In genomic region chr17:24139968-24140367, GRCm38 (mm10) we compare ENCODE assay signal across 8 mouse cellular contexts. TPM values are rescaled to one million over a fixed set of nuclear protein-coding genes. Genes with fewer than 3 reads are reported as not detected.
DNase-seq lines count a peak whose midpoint lies in the region; ATAC-seq lines count a peak whose summit lies in the region.
"Had no signal": no experiment of that assay in that cellular context is flagged by ENCODE, and none has a peak within 500 bp of the region (broad histone marks: within the 10 kb centered on the region; RNA-seq: fewer than 3 reads in every experiment).

No protein-coding gene starts in this region.

- H3K36me3 ChIP-seq in neural tube, embryonic 11.5 days (ENCODE audit: control insufficient read depth, insufficient read depth, low read length) = no peaks in the 10 kb centered on the region
- H3K36me3 ChIP-seq in forebrain, embryonic 14.5 days (ENCODE audit: control insufficient read depth, insufficient read depth, low read length) = 0 out of 2 replicates have a peak, but pooled peaks cover 2% of the 10 kb centered on the region
- H3K36me3 ChIP-seq in liver, embryonic 12.5 days = peaks cover 14% of the 10 kb centered on the region

- no peak overlapping the region for H3K9ac ChIP-seq in neural tube, embryonic 11.5 days (ENCODE audit: low read length)
- peak overlapping the region; percentile 94; the same call in 1 of the 2 replicates for H3K9ac ChIP-seq in forebrain, embryonic 14.5 days (ENCODE audit: low read length)
- peak overlapping the region; percentile 91 for H3K9ac ChIP-seq in liver, embryonic 12.5 days

- no peaks in the 10 kb centered on the region for H3K27me3 ChIP-seq in neural tube, embryonic 11.5 days (ENCODE audit: control insufficient read depth, insufficient read depth, low read length)
- no peaks in the 10 kb centered on the region for H3K27me3 ChIP-seq in forebrain, embryonic 14.5 days (replicated peaks; ENCODE audit: control insufficient read depth, insufficient read depth, low read length)
- no peaks in the 10 kb centered on the region for H3K27me3 ChIP-seq in liver, embryonic 12.5 days (replicated peaks)

- H3K4me3 ChIP-seq in neural tube, embryonic 11.5 days (ENCODE audit: low read depth, low read length) = peak overlapping the region; percentile 98; the same call in 1 of the 2 replicates
- peak overlapping the region; percentile 95; the same call in 1 of the 2 replicates for H3K4me3 ChIP-seq in forebrain, embryonic 14.5 days (ENCODE audit: low read depth, low read length)
- H3K4me3 ChIP-seq in liver, embryonic 12.5 days = peak overlapping the region; percentile 82

- no peak for ATAC-seq in neural tube, embryonic 11.5 days (ENCODE audit: insufficient read depth, low FRiP score, low TSS enrichment)
- no peak for ATAC-seq in forebrain, embryonic 14.5 days
- ATAC-seq in liver, embryonic 12.5 days = no peak

- H3K9me3 ChIP-seq in neural tube, embryonic 11.5 days (ENCODE audit: control insufficient read depth, low read length) = no peaks in the 10 kb centered on the region
- no peaks in the 10 kb centered on the region for H3K9me3 ChIP-seq in forebrain, embryonic 14.5 days (replicated peaks; ENCODE audit: control insufficient read depth, low read length)
- H3K9me3 ChIP-seq in liver, embryonic 12.5 days (replicated peaks) = no peaks in the 10 kb centered on the region

- peak overlapping the region; percentile 97; the same call in 1 of the 2 replicates for H3K4me2 ChIP-seq in neural tube, embryonic 11.5 days (ENCODE audit: low read depth)
- H3K4me2 ChIP-seq in forebrain, embryonic 14.5 days (ENCODE audit: low read length) = peak overlapping the region; percentile 74
- H3K4me2 ChIP-seq in liver, embryonic 12.5 days = peak overlapping the region; percentile 69

- H3K27ac ChIP-seq in neural tube, embryonic 11.5 days (ENCODE audit: low read depth, low read length) = no peak overlapping the region
- no peak overlapping the region for H3K27ac ChIP-seq in forebrain, embryonic 14.5 days (ENCODE audit: low read depth, low read length)
- peak overlapping the region; percentile 88; the same call in 1 of the 2 replicates for H3K27ac ChIP-seq in liver, embryonic 12.5 days

- 94% methylated on average over 4 of the region's 4 CpGs for WGBS in neural tube, embryonic 11.5 days
- 87% methylated on average over 4 of the region's 4 CpGs for WGBS in forebrain, embryonic 14.5 days
- 83% methylated on average over 4 of the region's 4 CpGs for WGBS in liver, embryonic 12.5 days (ENCODE audit: insufficient replicate concordance)

- no peak for DNase-seq in neural tube, embryonic 11.5 days (ENCODE audit: low spot score)
- no peak for DNase-seq in neural tube, embryonic 10.5 days (ENCODE audit: extremely low spot score, low spot score)
- DNase-seq in forebrain, embryonic 14.5 days (ENCODE audit: low spot score) = no peak
- DNase-seq in frontal cortex, postnatal 25 days (ENCODE audit: low spot score in 2 of 2) = no peak
- no peak for DNase-seq in cerebellum, postnatal 4 days (ENCODE audit: low spot score in 2 of 2)
- no peak for DNase-seq in right cerebral cortex, adult 18-20 months
- DNase-seq: heart, postnatal 4 days had no signal

- H3K4me1 ChIP-seq in neural tube, embryonic 11.5 days (ENCODE audit: control insufficient read depth, insufficient read depth, low read length) = peaks cover 6% of the 10 kb centered on the region; the same call in 1 of the 2 replicates
- peaks cover 16% of the 10 kb centered on the region for H3K4me1 ChIP-seq in forebrain, embryonic 14.5 days (ENCODE audit: control insufficient read depth, insufficient read depth, low read length)
- peaks cover 51% of the 10 kb centered on the region for H3K4me1 ChIP-seq in liver, embryonic 12.5 days

RNA-seq across cellular contexts. Expression of gene Pdpk1, which starts 10.8 kb away (rescaled TPM):
- 44.6 and 44.9 TPM in 2 replicates for polyA plus RNA-seq in neural tube, embryonic 11.5 days (2014; fragmentation: Nextera tagmentation; extraction: Ambion mirVana)
- polyA plus RNA-seq in forebrain, embryonic 14.5 days (2014; fragmentation: Nextera tagmentation; extraction: Ambion mirVana) = 42.6 and 59.0 TPM in 2 replicates
- polyA plus RNA-seq in liver, embryonic 12.5 days (2016; fragmentation: Nextera tagmentation; extraction: Ambion mirVana) = 31.4 and 34.9 TPM in 2 replicates

RNA-seq across cellular contexts. Expression of gene Amdhd2, which starts 23.6 kb away (rescaled TPM):
- polyA plus RNA-seq in neural tube, embryonic 11.5 days (2014; fragmentation: Nextera tagmentation; extraction: Ambion mirVana) = 27.3 and 36.2 TPM in 2 replicates
- 28.4 and 29.6 TPM in 2 replicates for polyA plus RNA-seq in forebrain, embryonic 14.5 days (2014; fragmentation: Nextera tagmentation; extraction: Ambion mirVana)
- polyA plus RNA-seq in liver, embryonic 12.5 days (2016; fragmentation: Nextera tagmentation; extraction: Ambion mirVana) = 20.9 and 22.7 TPM in 2 replicates

RNA-seq across cellular contexts. Expression of gene Atp6v0c, which starts 29.5 kb away (rescaled TPM):
- polyA plus RNA-seq in neural tube, embryonic 11.5 days (2014; fragmentation: Nextera tagmentation; extraction: Ambion mirVana) = 555 and 574 TPM in 2 replicates
- polyA plus RNA-seq in forebrain, embryonic 14.5 days (2014; fragmentation: Nextera tagmentation; extraction: Ambion mirVana) = 1,021 and 1,033 TPM in 2 replicates
- polyA plus RNA-seq in liver, embryonic 12.5 days (2016; fragmentation: Nextera tagmentation; extraction: Ambion mirVana) = 371 and 388 TPM in 2 replicates
